Mouse (Mus musculus) forebrain, embryonic 11.5 days (tissue): Measurements from ENCODE around the gene Col20a1. TPM values are rescaled to one million over a fixed set of nuclear protein-coding genes. Genes with fewer than 3 reads are reported as not detected.

ENCODE experiments used
- ATAC-seq: fragments of 200-750 bp; cut with Nextera tagmentation; replicated peaks from 2 replicates; pipeline ENCODE4 v1.8.0; 2017; ENCODE audit warnings: moderate TSS enrichment; ENCODE audit not compliant: low FRiP score
- DNase-seq: peaks from one replicate; pipeline ENCODE4 v3.0.0-alpha.2; 2017; ENCODE audit warnings: low spot score
- H3K27ac ChIP-seq: fragments of 300-500 bp; sonication (generic); 2 replicates; pipeline ENCODE4 v1.5.1; 2014; ENCODE audit warnings: low read depth, low read length
- H3K27me3 ChIP-seq: fragments of 300-500 bp; sonication (generic); 2 replicates; pipeline ENCODE4 v1.6.1; 2014; ENCODE audit warnings: mild to moderate bottlenecking, low read length, mixed read lengths; ENCODE audit not compliant: control insufficient read depth, insufficient read depth
- H3K36me3 ChIP-seq: fragments of 300-500 bp; sonication (generic); 2 replicates; pipeline ENCODE4 v1.6.1; 2014; ENCODE audit warnings: mild to moderate bottlenecking, low read length, moderate library complexity, mixed read lengths; ENCODE audit not compliant: control insufficient read depth, insufficient read depth
- H3K4me1 ChIP-seq: fragments of 300-500 bp; sonication (generic); replicated peaks from 2 replicates; pipeline ENCODE4 v1.6.1; 2014; ENCODE audit warnings: low read length, mixed read lengths; ENCODE audit not compliant: control insufficient read depth, insufficient read depth
- H3K4me2 ChIP-seq: fragments of 300-500 bp; sonication (generic); 2 replicates; pipeline ENCODE4 v1.6.1; 2014; ENCODE audit warnings: low read depth, mild to moderate bottlenecking, low read length, moderate library complexity, mixed read lengths; ENCODE audit not compliant: severe bottlenecking
- H3K4me3 ChIP-seq: fragments of 300-500 bp; sonication (generic); 2 replicates; pipeline ENCODE4 v1.5.1; 2014; ENCODE audit warnings: low read depth, low read length
- H3K9ac ChIP-seq: fragments of 300-500 bp; sonication (generic); 2 replicates; pipeline ENCODE4 v1.6.1; 2014; ENCODE audit warnings: low read length
- H3K9me3 ChIP-seq: fragments of 300-500 bp; sonication (generic); 2 replicates; pipeline ENCODE4 v1.6.1; 2016; ENCODE audit warnings: low read length, mixed read lengths; ENCODE audit not compliant: control insufficient read depth
- WGBS: fragments of 180-500 bp; shearing (Covaris S2); extraction: QIAGEN DNeasy Blood & Tissue Kit; methylation state at CpG from one replicate; pipeline ENCODE4 v1.1.7; 2014; 5-methylcytosine and 5-hydroxymethylcytosine counted together
- polyA plus RNA-seq: library from polyadenylated mRNA; unstranded; fragments of >200 nt; fragmentation: Nextera tagmentation; extraction: Ambion mirVana; gene quantifications from 2 replicates; pipeline ENCODE4 v1.2.1, GENCODE M21; 2014

Gene Col20a1
- polyA plus RNA-seq, 1 experiment from 2014 or later = 0.16 TPM

GRCm38 (mm10) chr2:181042376-181042775, 56.0 kb downstream of the Col20a1 start:
- Histone ChIP-seq H3K27ac (0 out of 2 replicates have a peak overlapping the region, but pooled peaks have one; percentile 12), H3K27me3 (peaks cover 15% of the 10 kb centered on the region)

DNA sequence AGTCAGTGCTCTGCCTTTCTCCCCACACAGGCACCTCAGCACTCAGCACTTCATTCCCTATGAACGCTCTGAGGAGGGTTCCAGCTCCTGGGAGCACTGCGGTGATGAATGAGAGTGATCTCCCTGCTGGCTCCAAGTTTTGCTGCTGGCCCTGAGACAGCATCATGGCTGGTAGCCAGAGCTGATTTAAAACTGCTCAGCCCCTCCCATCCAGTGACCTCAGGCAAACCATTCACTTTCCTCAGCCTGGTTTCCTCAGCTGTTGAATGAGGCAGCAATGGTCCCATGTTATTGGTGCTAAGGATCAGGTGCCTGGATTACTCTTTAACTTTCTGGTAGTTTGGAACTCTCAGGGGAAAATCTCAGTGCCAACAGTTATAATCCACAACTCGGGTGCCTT, 57.1 kb downstream of the Col20a1 start, which contains the start of gene Chrna4:
Gene Chrna4 (minus strand): TSS at position 110 of the 400 bp plus-strand sequence.
- Histone ChIP-seq H3K27ac (peak within 1 kb of the TSS; percentile 57; the same call in 1 of the 2 replicates), H3K9ac (peak within 1 kb of the TSS; percentile 29), H3K36me3 (no peaks in the 10 kb centered on the region), H3K4me3 (no peak within 1 kb of the TSS), H3K4me2 (no peak within 1 kb of the TSS), H3K4me1 (peaks cover 30% of the 10 kb centered on the region), H3K9me3 (no peaks in the 10 kb centered on the region), H3K27me3 (peaks cover 10% of the 10 kb centered on the region)
- DNase-seq (no peak), ATAC-seq (no peak)
- whole genome bisulfite sequencing = 54% methylated on average over 3 of the region's 3 CpGs

More at GRCm38 (mm10) chr2:181042376-181042775, 56.0 kb downstream of the Col20a1 start:
- no peaks in the 10 kb centered on the region for H3K36me3 ChIP-seq
- 0 out of 2 replicates have a peak overlapping the region, but pooled peaks have one; percentile 29 for H3K9ac ChIP-seq
- peaks cover 35% of the 10 kb centered on the region for H3K4me1 ChIP-seq
- H3K4me3 ChIP-seq = no peak overlapping the region
- no peaks in the 10 kb centered on the region for H3K9me3 ChIP-seq
- H3K4me2 ChIP-seq = no peak overlapping the region
- no peak for DNase-seq
- ATAC-seq = peak; percentile 28; the same call in 1 of the 2 replicates

GRCm38 (mm10) chr2:181044001-181044400, 57.7 kb downstream of the Col20a1 start:
- Histone ChIP-seq H3K36me3 (no peaks in the 10 kb centered on the region), H3K9me3 (no peaks in the 10 kb centered on the region), H3K4me2 (no peak overlapping the region), H3K27ac (peak overlapping the region; percentile 57; the same call in 1 of the 2 replicates), H3K4me1 (peaks cover 30% of the 10 kb centered on the region), H3K4me3 (no peak overlapping the region), H3K9ac (peak overlapping the region; percentile 27), H3K27me3 (peaks cover 10% of the 10 kb centered on the region)
- ATAC-seq (peak; percentile 44; the same call in 1 of the 2 replicates), DNase-seq (peak; percentile 59)
- WGBS = 6% methylated on average over 3 of the region's 3 CpGs

GRCm38 (mm10) chr2:181048252-181048945, 62.1 kb downstream of the Col20a1 start:
- H3K9me3 ChIP-seq = no peaks in the 10 kb centered on the region
- ATAC-seq (no peak), DNase-seq (no peak)
- H3K27me3 ChIP-seq = no peaks in the 10 kb centered on the region
- H3K4me3 ChIP-seq = no peak overlapping the region
- no peaks in the 10 kb centered on the region for H3K36me3 ChIP-seq
- no peak overlapping the region for H3K4me2 ChIP-seq
- H3K9ac ChIP-seq = no peak overlapping the region
- 83% methylated on average over 7 of the region's 7 CpGs for WGBS
- no peak overlapping the region for H3K27ac ChIP-seq
- H3K4me1 ChIP-seq = peaks cover 8% of the 10 kb centered on the region; the same call in 1 of the 2 replicates

DNA sequence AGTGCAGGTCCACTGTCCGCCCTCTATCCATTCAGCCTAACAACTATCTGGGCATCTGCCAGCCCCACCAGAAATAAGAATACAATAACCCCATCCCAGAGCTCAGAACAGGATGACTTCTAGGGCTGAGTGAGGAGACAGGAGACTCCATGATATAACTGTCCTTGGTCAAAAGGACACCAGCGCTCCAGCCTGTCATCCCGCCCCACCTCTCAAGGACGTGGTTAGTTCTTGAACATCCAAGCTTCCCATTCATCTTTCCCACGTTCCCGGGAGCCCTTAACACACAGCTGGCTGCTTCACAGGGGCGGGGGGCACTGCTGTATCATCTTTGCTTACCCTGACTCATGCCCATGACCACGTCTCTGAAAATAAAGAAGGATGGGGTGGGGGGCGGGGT, 62.7 kb downstream of the Col20a1 start:
- no peak overlapping the region for H3K4me2 ChIP-seq
- H3K4me1 ChIP-seq = peaks cover 2% of the 10 kb centered on the region; the same call in 1 of the 2 replicates
- no peaks in the 10 kb centered on the region for H3K36me3 ChIP-seq
- H3K27ac ChIP-seq = no peak overlapping the region
- WGBS = 89% methylated on average over 9 of the region's 9 CpGs
- H3K27me3 ChIP-seq = no peaks in the 10 kb centered on the region
- ATAC-seq (no peak), DNase-seq (no peak)
- no peak overlapping the region for H3K4me3 ChIP-seq
- no peaks in the 10 kb centered on the region for H3K9me3 ChIP-seq
- H3K9ac ChIP-seq = no peak overlapping the region

DNA sequence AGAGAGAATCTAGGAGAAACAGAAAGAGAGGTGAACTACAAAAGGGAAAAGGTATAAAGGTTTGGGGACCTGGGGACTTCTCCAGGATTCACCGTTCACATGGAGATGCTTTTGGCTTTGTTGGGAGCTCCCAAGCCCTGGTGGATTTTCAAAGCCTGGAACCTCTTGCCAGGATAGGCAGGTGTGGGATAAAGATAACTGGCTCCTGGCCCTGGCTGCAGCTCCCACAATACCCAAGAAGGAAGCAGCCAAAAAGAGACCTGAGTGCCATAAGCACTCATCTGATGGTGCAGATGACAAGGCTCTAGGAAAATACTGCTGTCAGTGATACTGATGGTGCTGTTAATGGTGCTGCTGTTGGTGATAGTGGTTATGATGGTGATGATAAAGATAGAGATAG, 65.8 kb downstream of the Col20a1 start:
- Histone ChIP-seq H3K36me3 (no peaks in the 10 kb centered on the region), H3K27ac (no peak overlapping the region), H3K27me3 (no peaks in the 10 kb centered on the region), H3K4me2 (no peak overlapping the region), H3K4me1 (no peaks in the 10 kb centered on the region), H3K9me3 (no peaks in the 10 kb centered on the region), H3K4me3 (no peak overlapping the region), H3K9ac (no peak overlapping the region)
- DNase-seq (no peak), ATAC-seq (no peak)
- 84% methylated on average over 1 of the region's 1 CpGs for WGBS

DNA sequence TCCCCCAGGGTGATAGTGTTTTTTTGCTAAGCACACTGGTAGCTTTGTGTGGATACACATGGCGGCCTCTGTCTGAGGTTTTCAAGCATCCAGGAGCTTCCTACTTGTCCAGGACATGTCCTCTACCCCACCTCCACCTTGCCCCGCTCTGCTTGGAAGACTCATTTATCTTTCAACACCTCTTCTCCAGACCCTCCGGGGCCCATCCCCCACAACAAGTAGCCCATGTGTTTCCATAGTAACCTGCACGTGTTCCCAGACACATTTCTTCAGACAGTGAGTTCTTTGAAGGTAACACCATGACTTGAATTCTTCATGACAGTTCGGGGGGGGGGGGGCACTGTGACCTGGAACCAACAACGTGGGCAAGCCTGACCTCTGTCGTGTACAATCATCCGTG, 71.0 kb downstream of the Col20a1 start:
- 61% methylated on average over 8 of the region's 8 CpGs for WGBS
- H3K4me3 ChIP-seq = no peak overlapping the region
- DNase-seq (no peak), ATAC-seq (no peak)
- H3K36me3 ChIP-seq = no peaks in the 10 kb centered on the region
- no peaks in the 10 kb centered on the region for H3K9me3 ChIP-seq
- H3K9ac ChIP-seq = no peak overlapping the region
- H3K4me2 ChIP-seq = no peak overlapping the region
- no peak overlapping the region for H3K27ac ChIP-seq
- no peaks in the 10 kb centered on the region for H3K27me3 ChIP-seq
- 0 out of 2 replicates have a peak, but pooled peaks cover 2% of the 10 kb centered on the region for H3K4me1 ChIP-seq

- WGBS = 61% methylated on average over 3 of the region's 3 CpGs
- DNase-seq (no peak), ATAC-seq (no peak)
- no peak overlapping the region for H3K4me3 ChIP-seq
- H3K9ac ChIP-seq = no peak overlapping the region
- H3K4me1 ChIP-seq = 0 out of 2 replicates have a peak, but pooled peaks cover 2% of the 10 kb centered on the region
- no peaks in the 10 kb centered on the region for H3K27me3 ChIP-seq
- no peak overlapping the region for H3K27ac ChIP-seq
- H3K9me3 ChIP-seq = no peaks in the 10 kb centered on the region
- no peaks in the 10 kb centered on the region for H3K36me3 ChIP-seq
- H3K4me2 ChIP-seq = no peak overlapping the region
These were observed 71.9 kb downstream of the Col20a1 start for GRCm38 (mm10) chr2:181058193-181058592.
